Mouse (Mus musculus): ENCODE measurements around the gene Tbx10.
A peak's percentile ranks its signal among the peaks of the same experiment; 100 is the strongest.
"Not testable (repeated sequence)": the region's sequence is repeated elsewhere in the genome, so short reads cannot be mapped to it uniquely, and the experiment has no call there.

Gene Tbx10

GRCm38 (mm10) chr19:4003112-4003511, 10.6 kb downstream of the Tbx10 start, which contains the start of gene Doc2g:
Gene Doc2g, plus strand, starts transcription at chr19:4003313.
- no peak for DNase-seq (ENCODE audit: inconsistent age in 2 of 2, low spot score in 1 of 2)

GRCm38 (mm10) chr19:4003641-4004040, 11.1 kb downstream of the Tbx10 start:
- DNase-seq (ENCODE audit: inconsistent age in 2 of 2, low spot score in 1 of 2) = no peak

- DNase-seq (ENCODE audit: inconsistent age in 2 of 2, low spot score in 1 of 2) = no peak
Measured at GRCm38 (mm10) chr19:4004331-4004730, 11.8 kb downstream of the Tbx10 start.

GRCm38 (mm10) chr19:4005091-4005490, 12.5 kb downstream of the Tbx10 start:
- DNase-seq (ENCODE audit: inconsistent age in 2 of 2, low spot score in 1 of 2) = no peak

- peak in 1 of 2 experiments; percentile 6 for DNase-seq (ENCODE audit: inconsistent age in 2 of 2, low spot score in 1 of 2)
Measured at GRCm38 (mm10) chr19:4005971-4006370, 13.4 kb downstream of the Tbx10 start.

- peak in 1 of 2 experiments; percentile 5 for DNase-seq (ENCODE audit: inconsistent age in 2 of 2, low spot score in 1 of 2)
Measured at GRCm38 (mm10) chr19:4011086-4011485, 18.5 kb downstream of the Tbx10 start.

GRCm38 (mm10) chr19:4012432-4013022, 20.0 kb downstream of the Tbx10 start, which contains the start of gene Ndufv1:
Gene Ndufv1, minus strand, starts transcription at chr19:4012806.
- peak; percentile 98 to 99 for DNase-seq (ENCODE audit: inconsistent age in 2 of 2, low spot score in 1 of 2)

- DNase-seq (ENCODE audit: inconsistent age in 2 of 2, low spot score in 1 of 2) = no peak
Measured at GRCm38 (mm10) chr19:4013066-4013465, 20.5 kb downstream of the Tbx10 start.

- DNase-seq (ENCODE audit: inconsistent age in 2 of 2, low spot score in 1 of 2) = peak in 1 of 2 experiments; percentile 9
Measured at GRCm38 (mm10) chr19:4014802-4015201, 22.2 kb downstream of the Tbx10 start.

- no peak for DNase-seq (ENCODE audit: inconsistent age in 2 of 2, low spot score in 1 of 2)
Measured at GRCm38 (mm10) chr19:4015635-4016034, 23.1 kb downstream of the Tbx10 start.

- no peak for DNase-seq (ENCODE audit: inconsistent age in 2 of 2, low spot score in 1 of 2)
Measured at GRCm38 (mm10) chr19:4017921-4018587, 25.5 kb downstream of the Tbx10 start.

- peak; percentile 86 to 95 for DNase-seq (ENCODE audit: inconsistent age in 2 of 2, low spot score in 1 of 2)
Measured at GRCm38 (mm10) chr19:4018743-4019583, 26.4 kb downstream of the Tbx10 start.

GRCm38 (mm10) chr19:4023185-4023584, 30.6 kb downstream of the Tbx10 start:
- no peak for DNase-seq (ENCODE audit: inconsistent age in 2 of 2, low spot score in 1 of 2)

GRCm38 (mm10) chr19:4027576-4027975, 35.0 kb downstream of the Tbx10 start:
- DNase-seq (ENCODE audit: inconsistent age in 2 of 2, low spot score in 1 of 2) = no peak

GRCm38 (mm10) chr19:4032668-4033067, 40.1 kb downstream of the Tbx10 start:
- DNase-seq (ENCODE audit: inconsistent age in 2 of 2, low spot score in 1 of 2) = no peak

GRCm38 (mm10) chr19:4033298-4033697, 40.7 kb downstream of the Tbx10 start:
- DNase-seq (ENCODE audit: inconsistent age in 2 of 2, low spot score in 1 of 2) = no peak

- DNase-seq (ENCODE audit: inconsistent age in 2 of 2, low spot score in 1 of 2) = no peak
Measured at GRCm38 (mm10) chr19:4033742-4034141, 41.2 kb downstream of the Tbx10 start.

- no peak for DNase-seq (ENCODE audit: inconsistent age in 2 of 2, low spot score in 1 of 2)
Measured at GRCm38 (mm10) chr19:4036327-4037045, 43.9 kb downstream of the Tbx10 start.

- DNase-seq (ENCODE audit: inconsistent age in 2 of 2, low spot score in 1 of 2) = not testable (repeated sequence)
Measured at GRCm38 (mm10) chr19:4037154-4037787, 44.7 kb downstream of the Tbx10 start.

- peak; percentile 91 to 96 for DNase-seq (ENCODE audit: inconsistent age in 2 of 2, low spot score in 1 of 2)
Measured at GRCm38 (mm10) chr19:4037788-4038232, 45.3 kb downstream of the Tbx10 start, which contains the start of gene Gstp1. Gene Gstp1, minus strand, starts transcription at chr19:4037985.

Measured in adrenal gland, adult (tissue).